Mouse (Mus musculus): ENCODE results near the gene Bpgm.

Gene Bpgm

GRCm38 (mm10) chr6:34475974-34476794 is at the start of gene Bpgm:
TSS of gene Bpgm (plus strand) at chr6:34476207.
- in situ Hi-C loops (cut with MboI; ENCODE audit: low sequenced_read_pairs), result no loop called here

GRCm38 (mm10) chr6:34439006-34439405 is 37.0 kb upstream of the Bpgm start:
- in situ Hi-C loops (cut with MboI; ENCODE audit: low sequenced_read_pairs), result no loop called here

GRCm38 (mm10) chr6:34441556-34442257 is 34.3 kb upstream of the Bpgm start:
- in situ Hi-C loops (cut with MboI; ENCODE audit: low sequenced_read_pairs), result no loop called here

- in situ Hi-C loops (cut with MboI; ENCODE audit: low sequenced_read_pairs), result no loop called here
These were observed 32.2 kb upstream of the Bpgm start for GRCm38 (mm10) chr6:34443791-34444190.

- in situ Hi-C loops (cut with MboI; ENCODE audit: low sequenced_read_pairs), result no loop called here
These were observed 28.0 kb upstream of the Bpgm start for GRCm38 (mm10) chr6:34447961-34448360.

GRCm38 (mm10) chr6:34448696-34449095 is 27.3 kb upstream of the Bpgm start:
- in situ Hi-C loops (cut with MboI; ENCODE audit: low sequenced_read_pairs), result no loop called here

GRCm38 (mm10) chr6:34452963-34453770 is 22.8 kb upstream of the Bpgm start:
- in situ Hi-C loops (cut with MboI; ENCODE audit: low sequenced_read_pairs), result loop anchor here (10.0 kb wide), 1 partner anchor 158 kb away; no protein-coding TSS in a partner anchor

GRCm38 (mm10) chr6:34459456-34459855 is 16.6 kb upstream of the Bpgm start:
- in situ Hi-C loops (cut with MboI; ENCODE audit: low sequenced_read_pairs), result loop anchor here (10.0 kb wide), 1 partner anchor 165 kb away; no protein-coding TSS in a partner anchor

- in situ Hi-C loops (cut with MboI; ENCODE audit: low sequenced_read_pairs), result no loop called here
These were observed 15.4 kb upstream of the Bpgm start for GRCm38 (mm10) chr6:34460651-34461050.

- in situ Hi-C loops (cut with MboI; ENCODE audit: low sequenced_read_pairs), result no loop called here
These were observed 12.4 kb upstream of the Bpgm start for GRCm38 (mm10) chr6:34463582-34463981.

GRCm38 (mm10) chr6:34471434-34472110 is 4.4 kb upstream of the Bpgm start:
- in situ Hi-C loops (cut with MboI; ENCODE audit: low sequenced_read_pairs), result no loop called here

GRCm38 (mm10) chr6:34473346-34473745 is 2.7 kb upstream of the Bpgm start:
- in situ Hi-C loops (cut with MboI; ENCODE audit: low sequenced_read_pairs), result no loop called here

- in situ Hi-C loops (cut with MboI; ENCODE audit: low sequenced_read_pairs), result no loop called here
These were observed 2.0 kb upstream of the Bpgm start for GRCm38 (mm10) chr6:34474031-34474430.

GRCm38 (mm10) chr6:34475391-34475790 is 616 bp upstream of the Bpgm start:
- in situ Hi-C loops (cut with MboI; ENCODE audit: low sequenced_read_pairs), result no loop called here

GRCm38 (mm10) chr6:34478036-34478435 is 2.0 kb downstream of the Bpgm start:
- in situ Hi-C loops (cut with MboI; ENCODE audit: low sequenced_read_pairs), result no loop called here

- in situ Hi-C loops (cut with MboI; ENCODE audit: low sequenced_read_pairs), result no loop called here
These were observed 2.8 kb downstream of the Bpgm start for GRCm38 (mm10) chr6:34478677-34479360.

- in situ Hi-C loops (cut with MboI; ENCODE audit: low sequenced_read_pairs), result no loop called here
These were observed 3.5 kb downstream of the Bpgm start for GRCm38 (mm10) chr6:34479531-34479930.

- in situ Hi-C loops (cut with MboI; ENCODE audit: low sequenced_read_pairs), result no loop called here
These were observed 4.7 kb downstream of the Bpgm start for GRCm38 (mm10) chr6:34480749-34481148.

GRCm38 (mm10) chr6:34481349-34481748 is 5.3 kb downstream of the Bpgm start:
- in situ Hi-C loops (cut with MboI; ENCODE audit: low sequenced_read_pairs), result no loop called here

GRCm38 (mm10) chr6:34482842-34483241 is 6.8 kb downstream of the Bpgm start:
- in situ Hi-C loops (cut with MboI; ENCODE audit: low sequenced_read_pairs), result no loop called here
